Mouse (Mus musculus) embryonic facial prominence, embryonic 13.5 days (tissue): ENCODE measurements around the gene Map4. TPM values are rescaled to one million over a fixed set of nuclear protein-coding genes. Genes with fewer than 3 reads are reported as not detected.

Experiments
- ATAC-seq: fragments of 200-750 bp; cut with Nextera tagmentation; 2 replicates; pipeline ENCODE4 v1.8.0; 2017; ENCODE audit warnings: low read depth; ENCODE audit not compliant: insufficient number of reproducible peaks, insufficient read depth, low FRiP score, low TSS enrichment
- H3K27ac ChIP-seq: fragments of 300-500 bp; sonication (generic); 2 replicates; pipeline ENCODE4 v1.5.1; 2015; ENCODE audit warnings: moderate library complexity, mild to moderate bottlenecking, inconsistent platforms
- H3K27me3 ChIP-seq: fragments of 300-500 bp; sonication (generic); 2 replicates; pipeline ENCODE4 v1.6.1; 2015; ENCODE audit warnings: mild to moderate bottlenecking, inconsistent platforms
- H3K36me3 ChIP-seq: fragments of 300-500 bp; sonication (generic); 2 replicates; pipeline ENCODE4 v1.6.1; 2015; ENCODE audit warnings: mild to moderate bottlenecking, inconsistent platforms
- H3K4me1 ChIP-seq: fragments of 300-500 bp; sonication (generic); 2 replicates; pipeline ENCODE4 v1.6.1; 2015; ENCODE audit warnings: inconsistent platforms
- H3K4me2 ChIP-seq: fragments of 300-500 bp; sonication (generic); 2 replicates; pipeline ENCODE4 v1.6.1; 2015; ENCODE audit warnings: moderate library complexity, mild to moderate bottlenecking, inconsistent platforms
- H3K4me3 ChIP-seq: fragments of 300-500 bp; sonication (generic); 2 replicates; pipeline ENCODE4 v1.5.1; 2015; ENCODE audit warnings: mild to moderate bottlenecking, inconsistent platforms
- H3K9ac ChIP-seq: fragments of 300-500 bp; sonication (generic); 2 replicates; pipeline ENCODE4 v1.6.1; 2015; ENCODE audit warnings: mild to moderate bottlenecking, inconsistent platforms
- H3K9me3 ChIP-seq: fragments of 300-500 bp; sonication (generic); 2 replicates; pipeline ENCODE4 v1.6.1; 2016; ENCODE audit warnings: inconsistent platforms
- WGBS: fragments of 180-500 bp; shearing (Covaris S2); methylation state at CpG from one replicate; pipeline ENCODE4 v1.1.7; 2015; ENCODE audit warnings: mixed read lengths; 5-methylcytosine and 5-hydroxymethylcytosine counted together
- polyA plus RNA-seq: library from polyadenylated mRNA; unstranded; fragments of >200 nt; fragmentation: Nextera tagmentation; extraction: Ambion mirVana; gene quantifications from 2 replicates; pipeline ENCODE4 v1.2.1, GENCODE M21; 2015

The Map4 gene
- 58.0 and 61.0 TPM in 2 replicates for polyA plus RNA-seq

GRCm38 (mm10) chr9:109931257-109932171, at the start of gene Map4:
TSS of gene Map4 (plus strand) at chr9:109931460.
- ATAC-seq = peak; percentile 97
- Histone ChIP-seq H3K27me3 (no peaks in the 10 kb centered on the region), H3K4me1 (peaks cover 9% of the 10 kb centered on the region), H3K36me3 (no peaks in the 10 kb centered on the region), H3K27ac (peak within 1 kb of the TSS; percentile 95), H3K4me2 (peak within 1 kb of the TSS; percentile 76), H3K4me3 (peak within 1 kb of the TSS; percentile 81), H3K9ac (peak within 1 kb of the TSS; percentile 85), H3K9me3 (no peaks in the 10 kb centered on the region)
- WGBS = under 1% methylated on average over 94 of the region's 94 CpGs

GRCm38 (mm10) chr9:109886259-109886658, 45.0 kb upstream of the Map4 start:
- no peak overlapping the region for H3K27ac ChIP-seq
- no peaks in the 10 kb centered on the region for H3K9me3 ChIP-seq
- peaks cover 98% of the 10 kb centered on the region for H3K36me3 ChIP-seq
- H3K27me3 ChIP-seq = no peaks in the 10 kb centered on the region
- H3K4me3 ChIP-seq = no peak overlapping the region
- H3K4me2 ChIP-seq = no peak overlapping the region
- no peak for ATAC-seq
- H3K4me1 ChIP-seq = no peaks in the 10 kb centered on the region
- 85% methylated on average over 4 of the region's 4 CpGs for WGBS
- H3K9ac ChIP-seq = no peak overlapping the region

GRCm38 (mm10) chr9:109887321-109887720, 43.9 kb upstream of the Map4 start:
- Histone ChIP-seq H3K9me3 (no peaks in the 10 kb centered on the region), H3K36me3 (peaks cover 98% of the 10 kb centered on the region), H3K4me2 (no peak overlapping the region), H3K9ac (no peak overlapping the region), H3K4me3 (no peak overlapping the region), H3K27me3 (no peaks in the 10 kb centered on the region), H3K27ac (no peak overlapping the region), H3K4me1 (no peaks in the 10 kb centered on the region)
- no peak for ATAC-seq
- 89% methylated on average over 5 of the region's 5 CpGs for WGBS

- Histone ChIP-seq H3K36me3 (peaks cover 81% of the 10 kb centered on the region), H3K9me3 (no peaks in the 10 kb centered on the region), H3K4me2 (no peak overlapping the region), H3K27me3 (no peaks in the 10 kb centered on the region), H3K4me1 (peaks cover 8% of the 10 kb centered on the region), H3K27ac (no peak overlapping the region), H3K4me3 (no peak overlapping the region), H3K9ac (no peak overlapping the region)
- WGBS = 93% methylated on average over 8 of the region's 8 CpGs
- no peak for ATAC-seq
These were observed 39.8 kb upstream of the Map4 start for GRCm38 (mm10) chr9:109891501-109891900.

GRCm38 (mm10) chr9:109892651-109893250, 38.5 kb upstream of the Map4 start:
- Histone ChIP-seq H3K4me1 (peaks cover 8% of the 10 kb centered on the region), H3K27ac (no peak overlapping the region), H3K36me3 (peaks cover 73% of the 10 kb centered on the region), H3K9me3 (no peaks in the 10 kb centered on the region), H3K4me2 (no peak overlapping the region), H3K9ac (no peak overlapping the region), H3K27me3 (no peaks in the 10 kb centered on the region), H3K4me3 (no peak overlapping the region)
- ATAC-seq = no peak
- WGBS = 67% methylated on average over 5 of the region's 5 CpGs

GRCm38 (mm10) chr9:109894413-109895090, 36.7 kb upstream of the Map4 start:
- peak overlapping the region; percentile 49; the same call in 1 of the 2 replicates for H3K9ac ChIP-seq
- 24% methylated on average over 6 of the region's 6 CpGs for WGBS

GRCm38 (mm10) chr9:109895593-109895992, 35.7 kb upstream of the Map4 start:
- peaks cover 45% of the 10 kb centered on the region for H3K36me3 ChIP-seq
- ATAC-seq = no peak

More at GRCm38 (mm10) chr9:109894413-109895090, 36.7 kb upstream of the Map4 start:
- Histone ChIP-seq H3K4me2 (no peak overlapping the region), H3K9me3 (no peaks in the 10 kb centered on the region), H3K27ac (peak overlapping the region; percentile 88), H3K4me3 (no peak overlapping the region), H3K27me3 (no peaks in the 10 kb centered on the region), H3K4me1 (peaks cover 8% of the 10 kb centered on the region), H3K36me3 (peaks cover 55% of the 10 kb centered on the region)
- ATAC-seq = peak; percentile 83

GRCm38 (mm10) chr9:109896253-109897150, 34.8 kb upstream of the Map4 start:
- Histone ChIP-seq H3K36me3 (peaks cover 35% of the 10 kb centered on the region), H3K4me2 (no peak overlapping the region), H3K27me3 (no peaks in the 10 kb centered on the region), H3K27ac (no peak overlapping the region), H3K9me3 (no peaks in the 10 kb centered on the region), H3K4me3 (no peak overlapping the region), H3K9ac (no peak overlapping the region), H3K4me1 (peaks cover 8% of the 10 kb centered on the region)
- ATAC-seq = no peak
- WGBS = 78% methylated on average over 8 of the region's 8 CpGs

More at GRCm38 (mm10) chr9:109895593-109895992, 35.7 kb upstream of the Map4 start:
- H3K9me3 ChIP-seq = no peaks in the 10 kb centered on the region
- no peaks in the 10 kb centered on the region for H3K27me3 ChIP-seq
- H3K27ac ChIP-seq = no peak overlapping the region
- H3K9ac ChIP-seq = no peak overlapping the region
- H3K4me2 ChIP-seq = no peak overlapping the region
- no peak overlapping the region for H3K4me3 ChIP-seq
- 87% methylated on average over 6 of the region's 6 CpGs for WGBS
- H3K4me1 ChIP-seq = peaks cover 8% of the 10 kb centered on the region

- H3K4me1 ChIP-seq = peaks cover 8% of the 10 kb centered on the region
- H3K9ac ChIP-seq = no peak overlapping the region
- H3K27me3 ChIP-seq = no peaks in the 10 kb centered on the region
- peaks cover 21% of the 10 kb centered on the region for H3K36me3 ChIP-seq
- no peak overlapping the region for H3K4me3 ChIP-seq
- H3K27ac ChIP-seq = no peak overlapping the region
- no peaks in the 10 kb centered on the region for H3K9me3 ChIP-seq
- no peak overlapping the region for H3K4me2 ChIP-seq
- ATAC-seq = no peak
- WGBS = 26% methylated on average over 2 of the region's 2 CpGs
These were observed 33.2 kb upstream of the Map4 start for GRCm38 (mm10) chr9:109898027-109898426.

GRCm38 (mm10) chr9:109899361-109899760, 31.9 kb upstream of the Map4 start:
- Histone ChIP-seq H3K36me3 (peaks cover 10% of the 10 kb centered on the region), H3K4me3 (no peak overlapping the region), H3K9me3 (no peaks in the 10 kb centered on the region), H3K4me2 (no peak overlapping the region), H3K27ac (no peak overlapping the region), H3K9ac (no peak overlapping the region), H3K27me3 (no peaks in the 10 kb centered on the region), H3K4me1 (peaks cover 3% of the 10 kb centered on the region)
- 65% methylated on average over 11 of the region's 15 CpGs for WGBS
- no peak for ATAC-seq

GRCm38 (mm10) chr9:109899774-109900173, 31.5 kb upstream of the Map4 start:
- Histone ChIP-seq H3K27ac (no peak overlapping the region), H3K9ac (no peak overlapping the region), H3K4me3 (no peak overlapping the region), H3K9me3 (no peaks in the 10 kb centered on the region), H3K4me2 (no peak overlapping the region), H3K36me3 (peaks cover 8% of the 10 kb centered on the region), H3K4me1 (no peaks in the 10 kb centered on the region), H3K27me3 (no peaks in the 10 kb centered on the region)
- 58% methylated on average over 8 of the region's 8 CpGs for WGBS
- no peak for ATAC-seq
